Mouse (Mus musculus) cerebellum, adult 2 months (tissue): Measurements from ENCODE around the gene Pdcd2.

ENCODE experiments used
- CTCF ChIP-seq: fragments of 200-500 bp; IDR thresholded peaks from 2 replicates; pipeline ENCODE4 v1.5.1; 2011; ENCODE audit warnings: low read depth, mild to moderate bottlenecking, control low read depth, low read length, moderate library complexity, borderline replicate concordance; ENCODE audit not compliant: insufficient read depth
- POLR2A ChIP-seq: fragments of 200-500 bp; IDR thresholded peaks from 2 replicates; pipeline ENCODE4 v1.6.1; 2011; ENCODE audit warnings: low read length, control low read depth, borderline replicate concordance; ENCODE audit not compliant: insufficient read depth

GRCm38 (mm10) chr17:15528887-15529286 is 1.8 kb upstream of the Pdcd2 start:
- no peak for TF ChIP-seq POLR2A
- no peak for TF ChIP-seq CTCF
